Mouse (Mus musculus): Measurements from ENCODE around the gene Sgf29. TPM values are rescaled to one million over a fixed set of nuclear protein-coding genes. Genes with fewer than 3 reads are reported as not detected.
"Not testable (repeated sequence)": the region's sequence is repeated elsewhere in the genome, so short reads cannot be mapped to it uniquely, and the experiment has no call there.

The Sgf29 gene
- total RNA-seq, 2 experiments from 2014 or later = 27.7 to 31.8 TPM

GRCm38 (mm10) chr7:126678545-126679341 is 29.6 kb downstream of the Sgf29 start:
- DNase-seq (ENCODE audit: low spot score in 2 of 2) = no peak

DNA sequence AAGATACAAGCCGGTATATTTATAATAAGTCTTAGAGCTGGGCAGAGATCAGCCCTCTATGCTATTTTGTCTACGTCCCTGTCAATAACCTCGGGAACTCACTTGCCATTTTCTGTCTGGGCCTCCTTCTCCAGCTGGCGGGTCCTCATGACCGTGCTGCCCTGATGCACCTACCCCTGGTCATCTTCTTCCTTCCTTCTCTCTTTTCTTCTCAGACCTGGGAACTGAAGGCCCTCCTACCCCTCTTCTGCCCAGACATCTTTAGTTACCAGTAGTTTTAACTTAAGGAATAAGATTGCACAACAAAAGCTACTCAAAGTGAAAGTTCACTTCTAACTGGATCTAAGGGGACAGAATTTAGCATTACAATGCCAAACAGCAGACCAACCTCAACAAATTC is 30.6 kb downstream of the Sgf29 start:
- no peak for DNase-seq (ENCODE audit: low spot score in 2 of 2)

- DNase-seq (ENCODE audit: low spot score in 2 of 2) = no peak
These were observed 32.1 kb downstream of the Sgf29 start for GRCm38 (mm10) chr7:126681221-126681620.

- DNase-seq (ENCODE audit: low spot score in 2 of 2) = not testable (repeated sequence)
These were observed 39.0 kb downstream of the Sgf29 start for GRCm38 (mm10) chr7:126688156-126688555.

DNA sequence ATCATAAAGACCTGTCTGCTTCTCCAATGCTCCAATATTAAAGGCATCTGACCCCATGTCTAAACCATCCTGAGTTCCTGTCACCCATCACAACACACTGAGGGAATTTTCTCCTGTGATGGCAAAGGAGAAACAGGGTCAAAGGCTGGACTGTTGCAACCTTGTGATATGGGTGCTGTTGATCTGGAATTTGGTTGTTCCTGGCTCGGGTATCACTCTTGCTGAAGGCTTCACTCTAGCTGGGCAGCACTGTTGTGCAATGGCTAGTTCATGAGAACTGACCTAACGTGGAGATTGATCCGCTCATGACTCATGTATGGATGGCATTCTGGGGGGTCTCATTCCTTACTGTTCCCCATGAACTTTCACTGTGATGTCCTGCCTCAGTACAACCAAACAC is 39.9 kb downstream of the Sgf29 start:
- no peak for DNase-seq (ENCODE audit: low spot score in 2 of 2)

DNA sequence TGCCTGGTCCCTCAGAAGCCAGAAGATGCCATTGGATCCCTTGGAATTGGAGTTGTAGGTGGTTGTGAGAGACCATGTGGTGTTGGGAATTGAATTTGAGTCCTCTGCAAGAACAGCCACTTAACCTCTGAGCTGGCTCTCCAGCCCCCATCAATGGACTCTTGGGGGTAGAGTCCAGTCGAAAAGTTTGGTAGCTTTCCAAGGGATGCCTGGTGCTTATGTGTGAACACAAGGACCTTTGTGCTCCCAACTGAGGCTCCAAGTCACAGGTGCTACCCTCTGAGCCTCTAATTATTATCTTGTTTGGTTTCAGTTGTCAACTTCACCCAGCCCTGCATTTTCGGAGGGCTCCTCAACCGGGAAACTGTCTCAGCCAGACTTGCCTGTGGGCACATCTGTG is 41.6 kb downstream of the Sgf29 start:
- DNase-seq (ENCODE audit: low spot score in 2 of 2) = no peak

DNA sequence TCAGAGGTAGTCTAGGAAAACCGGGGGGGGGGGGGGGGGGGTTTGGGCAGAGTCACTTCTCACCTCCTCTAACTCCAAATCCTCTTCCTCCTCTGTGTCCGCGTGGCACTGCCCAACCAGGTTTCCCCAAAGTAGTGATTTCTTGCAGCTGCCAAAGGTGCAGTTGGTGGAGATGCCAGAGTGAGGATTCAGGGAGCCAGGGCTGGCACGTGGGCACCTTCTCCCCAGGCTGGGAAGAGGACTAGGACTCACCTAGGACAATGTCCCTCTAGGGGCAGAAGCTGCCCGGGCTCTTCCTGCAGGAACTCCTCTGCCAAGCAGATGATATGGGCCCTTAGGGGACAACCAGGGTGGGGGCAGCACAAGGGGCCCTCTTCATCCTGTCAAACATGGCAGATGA is 42.6 kb downstream of the Sgf29 start:
- no peak for DNase-seq (ENCODE audit: low spot score in 2 of 2)

GRCm38 (mm10) chr7:126692426-126692825 is 43.3 kb downstream of the Sgf29 start:
- DNase-seq (ENCODE audit: low spot score in 2 of 2) = no peak

GRCm38 (mm10) chr7:126693256-126693655 is 44.1 kb downstream of the Sgf29 start:
- DNase-seq (ENCODE audit: low spot score in 2 of 2) = peak; percentile 66 to 83

DNA sequence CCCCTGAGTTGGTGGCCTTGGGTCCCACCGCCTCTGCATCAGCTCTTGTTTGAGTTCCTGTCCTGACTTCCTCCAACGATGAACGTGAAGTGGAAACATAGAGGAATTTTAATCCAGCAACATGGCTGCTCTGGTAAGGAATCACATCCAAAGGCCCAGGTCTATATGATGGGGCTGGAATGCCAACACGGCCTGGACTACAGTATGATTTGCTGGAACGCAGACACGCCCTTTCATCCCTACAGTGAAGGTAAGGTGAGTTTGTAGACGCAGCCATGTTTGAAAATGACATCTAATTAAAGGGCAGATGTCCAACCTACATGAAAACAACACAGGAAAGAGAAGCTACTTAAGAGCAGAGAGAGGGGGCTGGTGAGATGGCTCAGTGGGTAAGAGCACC is 44.7 kb downstream of the Sgf29 start:
- no peak for DNase-seq (ENCODE audit: low spot score in 2 of 2)

DNA sequence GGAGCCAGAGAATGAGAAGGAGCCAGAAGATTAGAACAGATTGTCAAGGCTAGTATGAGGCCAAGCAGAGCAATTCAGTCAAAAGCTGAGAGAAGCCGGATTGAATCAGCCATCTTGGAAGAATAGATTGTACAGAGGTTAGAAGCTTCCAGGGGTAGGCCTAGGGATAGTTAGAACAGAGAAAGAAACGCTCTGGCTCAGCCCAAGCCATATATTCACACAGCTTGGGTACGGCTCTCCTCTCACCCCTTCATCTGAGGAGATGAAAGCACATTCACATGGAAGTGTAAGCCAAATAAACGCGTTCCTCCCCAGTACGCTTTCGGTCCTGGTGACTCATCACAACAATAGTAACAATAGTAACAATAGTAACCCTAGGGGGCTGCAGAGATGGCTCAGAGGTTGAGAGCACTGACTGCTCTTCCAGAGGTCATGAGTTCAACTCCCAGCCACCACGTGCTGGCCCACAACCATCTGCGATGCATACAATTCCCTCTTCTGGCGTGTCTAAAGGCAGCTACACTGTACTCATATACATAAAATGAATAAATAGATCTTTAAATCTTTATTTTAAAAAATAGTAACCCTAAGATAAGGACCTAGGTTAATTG is 45.4 kb downstream of the Sgf29 start:
- no peak for DNase-seq (ENCODE audit: low spot score in 2 of 2)

DNA sequence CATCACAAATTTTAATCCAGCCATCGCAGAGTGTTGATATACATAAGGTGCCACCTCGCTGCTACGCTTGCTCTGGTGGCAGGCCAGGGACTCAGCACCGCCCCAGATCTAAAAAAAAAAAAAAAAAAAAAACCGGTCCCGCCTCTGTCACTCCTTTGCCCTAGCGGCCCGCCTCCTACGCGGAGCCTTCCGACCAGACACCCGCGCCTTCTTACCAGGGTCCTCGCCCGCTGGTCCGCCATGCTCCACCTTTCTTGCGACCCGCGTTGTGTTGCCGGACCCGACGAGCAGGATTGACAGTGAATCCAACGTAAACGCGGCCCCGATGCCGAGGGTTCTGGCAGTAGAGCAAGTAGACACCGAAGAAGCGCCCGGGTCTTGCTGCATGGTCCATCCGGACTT is 46.1 kb downstream of the Sgf29 start, which contains the start of gene Bola2:
Bola2 (plus strand) TSS at position 192 of the 402 bp plus-strand sequence.
- DNase-seq (ENCODE audit: low spot score in 2 of 2) = peak; percentile 47 to 75

GRCm38 (mm10) chr7:126695631-126696207 is 46.6 kb downstream of the Sgf29 start, which contains the start of gene Slx1b:
Gene Slx1b (minus strand): TSS chr7:126695784.
- peak; percentile 89 to 93 for DNase-seq (ENCODE audit: low spot score in 2 of 2)

DNA sequence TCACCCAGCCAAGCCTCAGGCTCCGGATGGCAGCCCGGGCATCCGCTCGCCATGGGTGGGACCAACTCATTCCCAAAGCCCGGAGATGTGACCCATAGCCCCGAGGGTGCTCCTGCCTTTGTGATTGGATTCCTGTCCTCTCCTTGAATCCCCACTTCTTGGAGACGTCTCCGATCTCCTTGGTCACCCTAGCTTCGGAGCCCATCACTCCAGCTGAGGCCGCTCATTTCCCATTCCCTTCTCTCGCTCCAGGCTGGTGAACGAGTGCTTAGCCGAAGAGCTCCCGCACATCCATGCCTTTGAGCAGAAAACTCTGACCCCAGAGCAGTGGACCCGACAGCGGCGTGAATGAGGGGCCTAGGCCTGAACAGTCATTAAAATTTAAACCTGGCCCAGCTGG is 47.2 kb downstream of the Sgf29 start:
- no peak for DNase-seq (ENCODE audit: low spot score in 2 of 2)

DNA sequence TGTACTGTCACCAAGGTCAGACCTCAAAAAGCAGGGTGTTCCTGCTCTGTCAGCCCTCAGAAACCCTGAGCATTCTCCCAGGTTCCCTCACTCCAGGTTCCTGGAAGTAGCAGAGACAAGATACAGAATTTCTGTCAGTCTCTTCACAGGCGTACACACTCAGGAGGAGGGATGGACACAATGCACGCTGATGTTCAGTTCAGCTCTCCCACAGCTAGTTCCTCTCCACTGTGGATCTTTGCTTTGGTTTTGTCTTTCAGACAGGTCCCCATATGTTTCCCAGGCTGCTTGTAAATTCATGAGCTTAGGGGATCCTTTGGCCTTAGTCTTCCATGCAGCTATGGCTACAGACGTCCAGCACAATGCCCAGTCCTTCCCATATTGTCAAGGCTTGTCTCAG is 47.8 kb downstream of the Sgf29 start:
- DNase-seq (ENCODE audit: low spot score in 2 of 2) = no peak

GRCm38 (mm10) chr7:126697838-126698237 is 48.7 kb downstream of the Sgf29 start:
- DNase-seq (ENCODE audit: low spot score in 2 of 2) = no peak

- no peak for DNase-seq (ENCODE audit: low spot score in 2 of 2)
These were observed 51.2 kb downstream of the Sgf29 start for GRCm38 (mm10) chr7:126700063-126701015.

DNA sequence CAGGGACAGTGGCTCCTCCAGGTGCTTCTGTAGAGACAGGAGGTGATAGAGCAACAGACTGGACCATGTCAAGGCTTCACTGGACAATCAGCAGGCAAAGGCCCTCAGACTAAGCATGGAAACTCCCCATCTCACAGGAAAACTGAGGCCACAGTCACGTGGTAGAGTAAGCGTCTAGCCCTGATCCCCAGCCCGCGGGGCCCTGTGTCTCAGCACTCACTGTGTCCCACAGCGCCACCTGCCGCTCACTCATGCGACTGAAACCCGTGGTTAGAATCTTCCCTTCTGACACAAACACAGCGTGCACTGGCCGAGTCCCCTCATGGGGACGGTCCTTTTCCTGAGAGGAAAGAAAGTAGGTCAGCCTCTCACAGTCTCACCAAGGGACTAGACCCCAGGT is 52.0 kb downstream of the Sgf29 start:
- DNase-seq (ENCODE audit: low spot score in 2 of 2) = peak; percentile 76 to 87

- DNase-seq (ENCODE audit: low spot score in 2 of 2) = no peak
These were observed 52.6 kb downstream of the Sgf29 start for GRCm38 (mm10) chr7:126701559-126702357.

GRCm38 (mm10) chr7:126702358-126702757 is 53.2 kb downstream of the Sgf29 start:
- no peak for DNase-seq (ENCODE audit: low spot score in 2 of 2)
